Mouse (Mus musculus) midbrain, embryonic 10.5 days (tissue): Measurements from ENCODE around the gene Kcnc2. TPM values are rescaled to one million over a fixed set of nuclear protein-coding genes. Genes with fewer than 3 reads are reported as not detected.
"Not testable (repeated sequence)": the region's sequence is repeated elsewhere in the genome, so short reads cannot be mapped to it uniquely, and the experiment has no call there.

ENCODE experiments used
- DNase-seq: peaks from one replicate; pipeline ENCODE4 v3.0.0-alpha.2; 2017; ENCODE audit warnings: low spot score
- H3K27ac ChIP-seq: fragments of 300-500 bp; sonication (generic); replicated peaks from 2 replicates; pipeline ENCODE4 v1.5.1; 2016; ENCODE audit warnings: mild to moderate bottlenecking
- H3K27me3 ChIP-seq: fragments of 300-500 bp; sonication (generic); 2 replicates; pipeline ENCODE4 v1.6.1; 2016; ENCODE audit warnings: low read depth, mild to moderate bottlenecking; ENCODE audit not compliant: poor library complexity, severe bottlenecking
- H3K36me3 ChIP-seq: fragments of 300-500 bp; sonication (generic); 2 replicates; pipeline ENCODE4 v1.6.1; 2016; ENCODE audit warnings: mild to moderate bottlenecking, moderate library complexity
- H3K4me1 ChIP-seq: fragments of 300-500 bp; sonication (generic); 2 replicates; pipeline ENCODE4 v1.6.1; 2016
- H3K4me3 ChIP-seq: fragments of 300-500 bp; sonication (generic); 2 replicates; pipeline ENCODE4 v1.5.1; 2016; ENCODE audit warnings: mild to moderate bottlenecking, moderate library complexity
- H3K9me3 ChIP-seq: fragments of 300-500 bp; sonication (generic); replicated peaks from 2 replicates; pipeline ENCODE4 v1.6.1; 2016; ENCODE audit warnings: mild to moderate bottlenecking
- WGBS: fragments of 180-500 bp; shearing (Covaris S2); methylation state at CpG from one replicate; pipeline ENCODE4 v1.1.7; 2016; 5-methylcytosine and 5-hydroxymethylcytosine counted together
- polyA plus RNA-seq: library from polyadenylated mRNA; unstranded; fragments of >200 nt; fragmentation: Nextera tagmentation; extraction: Ambion mirVana; gene quantifications from 2 replicates; pipeline ENCODE4 v1.2.1, GENCODE M21; 2016

Gene Kcnc2
- 1.0 and 2.6 TPM in 2 replicates for polyA plus RNA-seq

- H3K27ac ChIP-seq: peak within 1 kb of the TSS; percentile 73
- no peaks in the 10 kb centered on the region for H3K9me3 ChIP-seq
- peaks cover 52% of the 10 kb centered on the region for H3K27me3 ChIP-seq
These were observed at the start of gene Kcnc2 for GRCm38 (mm10) chr10:112270887-112271802. Gene Kcnc2 (plus strand): TSS chr10:112271121.

GRCm38 (mm10) chr10:112227073-112227472, 43.8 kb upstream of the Kcnc2 start:
- H3K4me3 ChIP-seq: no peak overlapping the region
- 86% methylated on average over 1 of the region's 1 CpGs for WGBS

More at GRCm38 (mm10) chr10:112270887-112271802, at the start of gene Kcnc2:
- H3K36me3 ChIP-seq: no peaks in the 10 kb centered on the region
- DNase-seq: peak; percentile 43
- under 1% methylated on average over 20 of the region's 20 CpGs for WGBS
- H3K4me1 ChIP-seq: peaks cover 26% of the 10 kb centered on the region
- peak within 1 kb of the TSS; percentile 72 for H3K4me3 ChIP-seq

GRCm38 (mm10) chr10:112229091-112229843, 41.7 kb upstream of the Kcnc2 start:
- not testable (repeated sequence) for H3K27me3 ChIP-seq, H3K9me3 ChIP-seq, H3K36me3 ChIP-seq, H3K27ac ChIP-seq, DNase-seq, H3K4me3 ChIP-seq, H3K4me1 ChIP-seq
- WGBS: 42% methylated on average over 6 of the region's 6 CpGs

More at GRCm38 (mm10) chr10:112227073-112227472, 43.8 kb upstream of the Kcnc2 start:
- Histone ChIP-seq H3K36me3 (no peaks in the 10 kb centered on the region), H3K27ac (no peak overlapping the region), H3K9me3 (no peaks in the 10 kb centered on the region), H3K27me3 (no peaks in the 10 kb centered on the region), H3K4me1 (no peaks in the 10 kb centered on the region)
- no peak for DNase-seq

DNA sequence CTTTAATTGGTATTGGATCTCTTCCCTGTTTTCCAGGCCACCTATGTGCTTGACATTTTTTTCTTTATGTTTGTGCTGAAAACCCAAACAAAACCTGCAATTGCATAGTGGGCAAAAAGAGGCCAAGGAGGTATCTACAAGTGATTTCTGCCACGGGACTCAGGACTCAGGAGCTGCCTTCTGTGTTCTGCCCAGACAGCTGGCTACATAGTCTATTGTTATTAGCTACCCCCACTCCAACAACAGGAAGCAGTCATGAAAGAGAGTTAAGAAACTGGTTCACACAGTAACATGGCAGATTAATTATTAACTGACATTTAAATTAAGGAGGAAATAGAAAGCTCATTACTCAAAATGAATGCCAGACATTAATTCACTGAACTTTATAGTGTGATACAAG, 38.2 kb upstream of the Kcnc2 start:
- H3K36me3 ChIP-seq, H3K27ac ChIP-seq, H3K9me3 ChIP-seq, H3K4me3 ChIP-seq, H3K27me3 ChIP-seq, DNase-seq, H3K4me1 ChIP-seq: not testable (repeated sequence)
- WGBS: 38% methylated on average over 1 of the region's 1 CpGs

GRCm38 (mm10) chr10:112235396-112235940, 35.5 kb upstream of the Kcnc2 start:
- not testable (repeated sequence) for H3K27me3 ChIP-seq, H3K36me3 ChIP-seq, H3K9me3 ChIP-seq, H3K27ac ChIP-seq, H3K4me3 ChIP-seq, H3K4me1 ChIP-seq, DNase-seq
- WGBS: 91% methylated on average over 5 of the region's 5 CpGs

- DNase-seq: no peak
- no peaks in the 10 kb centered on the region for H3K4me1 ChIP-seq
- H3K27me3 ChIP-seq: no peaks in the 10 kb centered on the region
- H3K4me3 ChIP-seq: no peak overlapping the region
- H3K36me3 ChIP-seq: no peaks in the 10 kb centered on the region
- H3K9me3 ChIP-seq: no peaks in the 10 kb centered on the region
- WGBS: 93% methylated on average over 2 of the region's 2 CpGs
- H3K27ac ChIP-seq: no peak overlapping the region
These were observed 22.6 kb upstream of the Kcnc2 start for GRCm38 (mm10) chr10:112248273-112248672.

DNA sequence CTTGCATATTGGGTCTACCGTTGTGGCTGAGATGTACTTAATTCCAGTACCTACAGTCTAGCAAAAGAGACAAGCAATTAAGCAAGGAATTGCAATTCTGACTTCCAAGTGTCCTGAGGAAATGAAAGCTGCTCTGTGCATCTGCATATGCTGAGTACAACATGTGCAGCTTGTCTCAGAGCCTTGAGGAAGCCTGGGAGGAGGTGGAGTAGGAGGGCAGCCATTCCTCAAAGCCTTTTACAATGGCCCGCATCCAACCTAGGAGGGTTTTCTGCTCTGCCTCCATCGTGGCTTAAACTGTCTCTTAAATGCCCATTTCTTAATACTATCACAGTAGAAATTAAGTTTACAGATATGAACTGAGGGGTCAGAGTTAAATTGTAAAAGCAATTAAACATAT, 7.5 kb upstream of the Kcnc2 start:
- H3K9me3 ChIP-seq: no peaks in the 10 kb centered on the region
- no peak overlapping the region for H3K27ac ChIP-seq
- no peak overlapping the region for H3K4me3 ChIP-seq
- no peak for DNase-seq
- no peaks in the 10 kb centered on the region for H3K36me3 ChIP-seq
- 0 out of 2 replicates have a peak, but pooled peaks cover under 1% of the 10 kb centered on the region for H3K27me3 ChIP-seq
- 91% methylated on average over 3 of the region's 3 CpGs for WGBS
- H3K4me1 ChIP-seq: no peaks in the 10 kb centered on the region

GRCm38 (mm10) chr10:112269481-112269880, 1.4 kb upstream of the Kcnc2 start:
- no peaks in the 10 kb centered on the region for H3K36me3 ChIP-seq
- H3K27me3 ChIP-seq: peaks cover 52% of the 10 kb centered on the region
- H3K9me3 ChIP-seq: no peaks in the 10 kb centered on the region
- H3K4me3 ChIP-seq: peak overlapping the region; percentile 72
- H3K4me1 ChIP-seq: peaks cover 26% of the 10 kb centered on the region
- DNase-seq: no peak
- WGBS: 64% methylated on average over 3 of the region's 3 CpGs
- H3K27ac ChIP-seq: no peak overlapping the region; the same call in 1 of the 2 replicates

- peak; percentile 52 for DNase-seq
These were observed 761 bp upstream of the Kcnc2 start for GRCm38 (mm10) chr10:112269939-112270781.

DNA sequence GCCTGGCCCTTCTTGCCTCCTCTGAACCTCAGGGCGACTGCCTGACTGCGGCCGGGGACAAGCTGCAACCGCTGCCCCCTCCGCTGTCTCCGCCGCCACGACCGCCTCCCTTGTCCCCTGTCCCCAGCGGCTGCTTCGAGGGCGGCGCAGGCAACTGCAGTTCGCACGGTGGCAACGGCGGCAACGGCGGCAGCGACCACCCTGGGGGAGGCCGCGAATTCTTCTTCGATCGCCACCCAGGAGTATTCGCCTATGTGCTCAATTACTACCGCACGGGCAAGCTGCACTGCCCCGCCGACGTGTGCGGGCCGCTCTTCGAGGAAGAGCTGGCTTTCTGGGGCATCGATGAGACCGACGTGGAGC, 863 bp downstream of the Kcnc2 start:
- DNase-seq: peak; percentile 62
- H3K4me3 ChIP-seq: peak overlapping the region; percentile 72
- H3K9me3 ChIP-seq: no peaks in the 10 kb centered on the region
- peaks cover 26% of the 10 kb centered on the region for H3K4me1 ChIP-seq
- H3K27me3 ChIP-seq: peaks cover 52% of the 10 kb centered on the region
- under 1% methylated on average over 36 of the region's 36 CpGs for WGBS
- peak overlapping the region; percentile 73 for H3K27ac ChIP-seq
- no peaks in the 10 kb centered on the region for H3K36me3 ChIP-seq

More at GRCm38 (mm10) chr10:112269939-112270781, 761 bp upstream of the Kcnc2 start:
- Histone ChIP-seq H3K4me3 (peak overlapping the region; percentile 72), H3K36me3 (no peaks in the 10 kb centered on the region), H3K27me3 (peaks cover 52% of the 10 kb centered on the region), H3K9me3 (no peaks in the 10 kb centered on the region), H3K27ac (peak overlapping the region; percentile 73), H3K4me1 (peaks cover 26% of the 10 kb centered on the region)
- WGBS: under 1% methylated on average over 43 of the region's 43 CpGs

DNA sequence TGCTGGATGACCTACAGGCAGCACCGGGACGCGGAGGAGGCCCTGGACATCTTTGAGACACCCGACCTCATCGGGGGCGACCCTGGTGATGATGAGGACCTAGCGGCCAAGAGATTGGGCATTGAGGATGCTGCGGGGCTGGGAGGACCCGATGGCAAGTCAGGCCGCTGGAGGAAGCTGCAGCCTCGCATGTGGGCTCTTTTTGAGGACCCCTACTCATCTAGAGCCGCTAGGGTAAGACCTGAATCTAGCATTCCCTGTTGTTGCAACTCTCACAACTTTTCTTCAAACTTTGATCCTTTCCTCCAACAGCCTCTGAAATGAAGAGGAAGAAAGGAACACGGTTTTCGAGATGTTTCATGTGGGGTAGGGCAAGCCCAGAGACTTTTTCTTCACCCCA, 1.2 kb downstream of the Kcnc2 start:
- peak overlapping the region; percentile 73 for H3K27ac ChIP-seq
- no peak for DNase-seq
- no peaks in the 10 kb centered on the region for H3K36me3 ChIP-seq
- H3K27me3 ChIP-seq: peaks cover 52% of the 10 kb centered on the region
- peak overlapping the region; percentile 72 for H3K4me3 ChIP-seq
- no peaks in the 10 kb centered on the region for H3K9me3 ChIP-seq
- 10% methylated on average over 14 of the region's 14 CpGs for WGBS
- peaks cover 26% of the 10 kb centered on the region for H3K4me1 ChIP-seq

GRCm38 (mm10) chr10:112277996-112278395, 7.1 kb downstream of the Kcnc2 start:
- H3K36me3 ChIP-seq: no peaks in the 10 kb centered on the region
- no peak overlapping the region for H3K27ac ChIP-seq
- DNase-seq: no peak
- H3K4me3 ChIP-seq: no peak overlapping the region
- H3K27me3 ChIP-seq: peaks cover 6% of the 10 kb centered on the region
- H3K4me1 ChIP-seq: no peaks in the 10 kb centered on the region
- WGBS: 92% methylated on average over 3 of the region's 3 CpGs
- H3K9me3 ChIP-seq: no peaks in the 10 kb centered on the region
